Mouse (Mus musculus): ENCODE data around the gene Nrd1.

GRCm38 (mm10) chr4:108971054-108971453 is 29.4 kb upstream of the Nrd1 start:
- TF ChIP-seq CTCF (IDR thresholded peaks at IDR 0.05; ENCODE audit: low read depth), result no peak
- no peak for TF ChIP-seq EP300 (IDR thresholded peaks at IDR 0.05; ENCODE audit: low read depth)

Data from heart, postnatal 0 days (tissue).